Comparison of ENCODE assay signal across 9 mouse cellular contexts in genomic region chr4:109982681-109983265, GRCm38 (mm10). TPM values are rescaled to one million over a fixed set of nuclear protein-coding genes. Genes with fewer than 3 reads are reported as not detected.
DNase-seq lines count a peak whose midpoint lies in the region; ATAC-seq and TF ChIP-seq lines count a peak whose summit lies in the region.
"Had no signal": no experiment of that assay in that cellular context is flagged by ENCODE, and none has a peak within 500 bp of the region (broad histone marks: within the 10 kb centered on the region; RNA-seq: fewer than 3 reads in every experiment).

No protein-coding gene starts in this region.

- no peak for DNase-seq in kidney, postnatal 14 days
- DNase-seq in embryonic facial prominence, embryonic 10.5 days (ENCODE audit: low spot score) = peak; percentile 55
- no peak for DNase-seq in hindbrain, postnatal 0 days (ENCODE audit: low spot score)
- no peak for DNase-seq in neural tube, embryonic 11.5 days (ENCODE audit: low spot score)
- DNase-seq in layer of hippocampus, adult 9-10 months (ENCODE audit: low spot score) = no peak
- DNase-seq in frontal cortex, postnatal 10 days (ENCODE audit: low spot score in 2 of 2) = no peak
- DNase-seq in thymus, postnatal 10 days (ENCODE audit: low spot score in 2 of 2) = no peak

- peaks cover 98% of the 10 kb centered on the region for H3K27me3 ChIP-seq in kidney, embryonic 16.5 days (ENCODE audit: insufficient read depth, low read length)
- peaks cover 100% of the 10 kb centered on the region for H3K27me3 ChIP-seq in embryonic facial prominence, embryonic 10.5 days (replicated peaks; ENCODE audit: low read depth, poor library complexity, severe bottlenecking)
- peaks cover 83% of the 10 kb centered on the region for H3K27me3 ChIP-seq in hindbrain, postnatal 0 days (ENCODE audit: insufficient read depth, low read length)
- peaks cover 98% of the 10 kb centered on the region for H3K27me3 ChIP-seq in neural tube, embryonic 11.5 days (ENCODE audit: control insufficient read depth, insufficient read depth, low read length)
- H3K27me3 ChIP-seq: Patski had no signal

- no peaks in the 10 kb centered on the region for H3K36me3 ChIP-seq in kidney, embryonic 16.5 days (ENCODE audit: insufficient read depth, low read length)
- no peaks in the 10 kb centered on the region for H3K36me3 ChIP-seq in embryonic facial prominence, embryonic 10.5 days (replicated peaks)
- no peaks in the 10 kb centered on the region for H3K36me3 ChIP-seq in hindbrain, postnatal 0 days (ENCODE audit: insufficient read depth, low read length)
- H3K36me3 ChIP-seq in neural tube, embryonic 11.5 days (ENCODE audit: control insufficient read depth, insufficient read depth, low read length) = no peaks in the 10 kb centered on the region

- H3K4me3 ChIP-seq in kidney, embryonic 16.5 days (ENCODE audit: low read length) = peak overlapping the region; percentile 47
- H3K4me3 ChIP-seq in embryonic facial prominence, embryonic 10.5 days = peak overlapping the region; percentile 60
- peak overlapping the region; percentile 31 for H3K4me3 ChIP-seq in hindbrain, postnatal 0 days (ENCODE audit: low read length)
- peak overlapping the region; percentile 21; the same call in 1 of the 2 replicates for H3K4me3 ChIP-seq in neural tube, embryonic 11.5 days (ENCODE audit: low read depth, low read length)

- peaks cover 37% of the 10 kb centered on the region for H3K4me1 ChIP-seq in kidney, embryonic 16.5 days (ENCODE audit: insufficient read depth, low read length)
- peaks cover 48% of the 10 kb centered on the region for H3K4me1 ChIP-seq in embryonic facial prominence, embryonic 10.5 days
- peaks cover 10% of the 10 kb centered on the region; the same call in 1 of the 2 replicates for H3K4me1 ChIP-seq in hindbrain, postnatal 0 days (ENCODE audit: insufficient read depth, low read length)
- peaks cover 9% of the 10 kb centered on the region for H3K4me1 ChIP-seq in neural tube, embryonic 11.5 days (ENCODE audit: control insufficient read depth, insufficient read depth, low read length)

- peak overlapping the region; percentile 51; the same call in 1 of the 2 replicates for H3K9ac ChIP-seq in kidney, embryonic 16.5 days (replicated peaks; ENCODE audit: low read length)
- H3K9ac ChIP-seq in hindbrain, postnatal 0 days (replicated peaks; ENCODE audit: low read length) = no peak overlapping the region
- H3K9ac ChIP-seq in neural tube, embryonic 11.5 days (ENCODE audit: low read length) = no peak overlapping the region

- ATAC-seq in kidney, embryonic 16.5 days (ENCODE audit: low FRiP score, low TSS enrichment) = peak; percentile 1; the same call in 1 of the 2 replicates
- ATAC-seq in hindbrain, postnatal 0 days = no peak
- no peak for ATAC-seq in neural tube, embryonic 11.5 days (ENCODE audit: insufficient read depth, low FRiP score, low TSS enrichment)
- ATAC-seq: Patski had no signal

- H3K27ac ChIP-seq in kidney, embryonic 16.5 days (ENCODE audit: low read length) = no peak overlapping the region
- peak overlapping the region; percentile 76; the same call in 1 of the 2 replicates for H3K27ac ChIP-seq in embryonic facial prominence, embryonic 10.5 days (replicated peaks)
- no peak overlapping the region for H3K27ac ChIP-seq in hindbrain, postnatal 0 days
- H3K27ac ChIP-seq in neural tube, embryonic 11.5 days (ENCODE audit: low read depth, low read length) = no peak overlapping the region

- WGBS in kidney, embryonic 16.5 days = 4% methylated on average over 28 of the region's 30 CpGs
- WGBS in embryonic facial prominence, embryonic 10.5 days = 3% methylated on average over 30 of the region's 30 CpGs
- 3% methylated on average over 30 of the region's 30 CpGs for WGBS in hindbrain, postnatal 0 days
- under 1% methylated on average over 29 of the region's 30 CpGs for WGBS in neural tube, embryonic 11.5 days

- peak overlapping the region; percentile 61 for H3K4me2 ChIP-seq in kidney, embryonic 16.5 days (replicated peaks; ENCODE audit: low read depth, low read length)
- peak overlapping the region; percentile 45 for H3K4me2 ChIP-seq in hindbrain, postnatal 0 days (ENCODE audit: low read depth, low read length)
- peak overlapping the region; percentile 33 for H3K4me2 ChIP-seq in neural tube, embryonic 11.5 days (ENCODE audit: low read depth)

- H3K9me3 ChIP-seq in kidney, embryonic 16.5 days (ENCODE audit: low read length) = no peaks in the 10 kb centered on the region
- no peaks in the 10 kb centered on the region for H3K9me3 ChIP-seq in embryonic facial prominence, embryonic 10.5 days
- no peaks in the 10 kb centered on the region for H3K9me3 ChIP-seq in hindbrain, postnatal 0 days (ENCODE audit: low read length)
- H3K9me3 ChIP-seq in neural tube, embryonic 11.5 days (ENCODE audit: control insufficient read depth, low read length) = no peaks in the 10 kb centered on the region

- TF ChIP-seq CTCF in hindbrain, postnatal 0 days (IDR thresholded peaks at IDR 0.05; ENCODE audit: low read depth) = no peak

RNA-seq across cellular contexts. Expression of gene Dmrta2, which starts 4.9 kb away (rescaled TPM):
- 0.05 and 0.25 TPM in 2 replicates for polyA plus RNA-seq in kidney, embryonic 16.5 days (2015; fragmentation: Nextera tagmentation; extraction: Ambion mirVana)
- 0.75 and 0.87 TPM in 2 replicates for polyA plus RNA-seq in embryonic facial prominence, embryonic 10.5 days (2016; fragmentation: Nextera tagmentation; extraction: Ambion mirVana)
- 1.2 and 2.0 TPM in 2 replicates for total RNA-seq in hindbrain, postnatal 0 days (2014; rRNA removed)
- polyA plus RNA-seq in hindbrain, postnatal 0 days (2015; fragmentation: Nextera tagmentation; extraction: Ambion mirVana) = 0.06 and 0.08 TPM in 2 replicates
- 0.12 and 0.14 TPM in 2 replicates for polyA plus RNA-seq in neural tube, embryonic 11.5 days (2014; fragmentation: Nextera tagmentation; extraction: Ambion mirVana)
